Mouse (Mus musculus): ENCODE results near the gene 1700025F22Rik.
A peak's percentile ranks its signal among the peaks of the same experiment; 100 is the strongest.
"Not testable (repeated sequence)": the region's sequence is repeated elsewhere in the genome, so short reads cannot be mapped to it uniquely, and the experiment has no call there.

Gene 1700025F22Rik

GRCm38 (mm10) chr19:11165172-11165571 is at the start of gene 1700025F22Rik:
Gene 1700025F22Rik (minus strand): TSS chr19:11165320.
- peak; percentile 29 to 39 for DNase-seq

DNA sequence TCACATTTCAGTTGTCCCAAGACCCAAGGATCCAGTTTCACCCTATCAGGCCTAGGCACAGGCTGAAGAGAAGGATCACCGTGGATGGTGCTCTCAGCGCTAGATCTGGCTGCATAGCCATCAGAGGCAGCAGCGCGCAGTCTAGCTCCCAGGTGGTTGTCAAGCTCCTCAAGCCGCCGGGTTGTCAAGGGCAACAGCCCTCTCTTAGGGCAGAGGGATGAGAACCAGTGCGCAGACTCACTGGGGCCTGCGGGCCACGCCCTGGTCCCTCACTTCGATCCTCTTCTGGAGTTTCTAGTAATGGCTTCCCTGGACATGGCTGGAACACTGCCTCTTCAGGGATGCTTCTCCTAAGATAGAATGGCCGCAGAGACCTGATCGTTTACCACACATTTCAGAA is 31.4 kb upstream of the 1700025F22Rik start, which contains the start of gene Ms4a13:
TSS of gene Ms4a13 (minus strand) at position 192 of the 400 bp plus-strand sequence.
- no peak for DNase-seq

DNA sequence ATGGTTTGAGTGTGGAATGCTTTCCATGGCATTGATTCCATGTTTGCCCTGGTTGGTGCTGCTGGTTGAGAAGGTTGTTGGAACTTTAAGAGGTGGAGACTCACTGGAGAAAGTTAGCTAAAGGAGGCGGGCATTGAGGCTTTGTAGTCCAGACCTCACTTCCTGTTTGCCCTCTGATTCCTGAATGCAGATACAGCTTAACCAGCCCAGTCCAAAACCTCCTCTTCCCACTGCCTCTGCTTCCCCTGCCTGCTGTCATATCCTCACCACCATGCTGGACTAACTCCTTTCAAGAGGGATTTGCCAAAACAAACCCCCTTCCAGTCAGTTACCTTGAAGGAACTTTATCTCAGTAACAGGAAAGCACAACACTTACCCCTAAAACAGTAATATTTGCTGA is 27.4 kb upstream of the 1700025F22Rik start:
- no peak for DNase-seq

GRCm38 (mm10) chr19:11184121-11184520 is 19.0 kb upstream of the 1700025F22Rik start:
- DNase-seq = peak in 1 of 2 experiments; percentile 15

- DNase-seq = no peak
Observed at GRCm38 (mm10) chr19:11177464-11177863, 12.3 kb upstream of the 1700025F22Rik start.

- not testable (repeated sequence) for DNase-seq
Observed at GRCm38 (mm10) chr19:11157890-11158289, 7.2 kb downstream of the 1700025F22Rik start.

DNA sequence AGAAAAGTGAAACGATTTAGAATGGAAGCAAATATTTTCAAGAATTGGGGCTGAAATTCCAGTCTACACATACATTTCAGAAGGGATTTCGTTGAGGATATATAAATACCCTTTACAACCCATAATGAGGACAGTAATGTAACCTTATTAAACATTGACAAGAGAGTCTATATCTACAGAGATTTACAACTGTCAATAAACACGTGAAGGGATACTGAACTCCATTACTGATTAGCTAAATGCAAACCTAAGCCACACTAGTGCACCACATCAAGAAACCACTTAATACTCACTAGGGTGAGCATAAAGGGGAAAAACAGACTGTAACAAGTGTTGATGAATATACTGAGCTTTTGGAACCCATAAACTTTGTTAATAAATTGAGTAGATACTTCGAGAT is 29.8 kb downstream of the 1700025F22Rik start:
- DNase-seq = no peak

DNA sequence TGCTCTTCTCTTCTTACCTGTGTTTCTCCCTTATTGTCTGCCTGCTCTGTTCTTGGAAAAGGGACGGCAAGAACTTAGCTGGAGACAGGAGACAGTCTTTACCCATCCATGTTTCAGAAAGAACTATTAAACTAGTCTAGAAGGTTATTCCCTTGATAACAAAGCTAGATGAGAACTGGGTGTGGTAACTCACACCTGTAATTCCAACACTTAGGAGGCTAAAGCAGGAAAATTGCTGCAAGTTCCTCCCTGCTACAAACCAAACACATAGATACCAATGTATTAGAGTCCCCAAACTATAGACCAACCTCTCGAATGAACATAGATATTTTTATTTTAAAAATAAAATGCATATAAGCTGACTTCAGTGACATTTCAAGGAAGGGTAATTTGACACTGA is 30.3 kb downstream of the 1700025F22Rik start:
- no peak for DNase-seq

GRCm38 (mm10) chr19:11130776-11131175 is 34.3 kb downstream of the 1700025F22Rik start, which contains the start of gene 1700017D01Rik:
Gene 1700017D01Rik (minus strand): TSS chr19:11130876.
- DNase-seq = not testable (repeated sequence)

- DNase-seq = no peak
Observed at GRCm38 (mm10) chr19:11129702-11130101, 35.4 kb downstream of the 1700025F22Rik start.

GRCm38 (mm10) chr19:11121016-11121420 is 44.1 kb downstream of the 1700025F22Rik start:
- DNase-seq = peak; percentile 29 to 31

- DNase-seq = no peak
Observed at GRCm38 (mm10) chr19:11119338-11119737, 45.8 kb downstream of the 1700025F22Rik start.

DNA sequence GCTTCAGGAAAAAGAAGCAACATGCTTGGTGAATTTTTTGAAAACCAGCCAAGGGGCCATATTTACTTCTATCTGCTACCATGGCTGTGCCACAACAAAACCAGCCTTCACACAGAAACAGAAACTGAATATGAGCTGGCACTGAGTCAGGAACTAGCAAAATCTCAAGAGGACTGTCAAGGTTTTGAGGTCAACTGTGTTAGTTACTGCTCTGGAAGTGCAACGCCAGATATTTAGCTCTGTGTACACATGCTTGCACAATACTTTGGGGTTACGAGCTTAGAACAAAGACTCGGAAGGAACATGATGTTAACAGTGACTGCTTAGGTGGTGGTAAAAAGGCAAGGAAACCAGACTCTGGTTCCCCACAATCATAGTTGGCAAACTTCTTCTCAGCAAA is 57.4 kb downstream of the 1700025F22Rik start:
- DNase-seq = peak; percentile 63 to 81

GRCm38 (mm10) chr19:11101880-11102279 is 63.2 kb downstream of the 1700025F22Rik start:
- no peak for DNase-seq

DNA sequence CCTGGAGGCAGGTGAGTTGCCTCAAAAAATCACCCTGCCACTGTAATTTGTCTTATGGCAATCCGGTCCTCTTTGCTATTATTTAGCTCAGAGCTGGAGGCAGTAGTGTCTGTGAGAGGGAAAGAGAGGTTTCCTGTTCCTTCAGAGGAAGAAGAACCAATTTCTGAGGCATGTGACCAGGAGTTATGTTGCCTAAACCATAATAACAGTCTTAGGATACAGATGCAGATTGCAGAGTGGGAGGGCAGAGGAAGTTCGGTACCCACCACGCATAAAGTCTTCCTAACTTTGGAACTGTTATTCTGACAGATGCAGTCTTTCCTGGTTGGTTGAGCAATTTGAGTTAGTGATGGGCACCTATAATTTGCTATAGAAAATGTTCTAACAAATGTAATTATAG is 66.7 kb downstream of the 1700025F22Rik start:
- no peak for DNase-seq

- not testable (repeated sequence) for DNase-seq
Observed at GRCm38 (mm10) chr19:11092131-11092530, 73.0 kb downstream of the 1700025F22Rik start.
